Mouse (Mus musculus): ENCODE measurements at regions not wholly inside any gene's neighbourhood (a gene's known extent, or its start where the extent isn't known, plus 50 kb on each side); places are given as distances from the start of the nearest gene placed in this dataset.

DNA sequence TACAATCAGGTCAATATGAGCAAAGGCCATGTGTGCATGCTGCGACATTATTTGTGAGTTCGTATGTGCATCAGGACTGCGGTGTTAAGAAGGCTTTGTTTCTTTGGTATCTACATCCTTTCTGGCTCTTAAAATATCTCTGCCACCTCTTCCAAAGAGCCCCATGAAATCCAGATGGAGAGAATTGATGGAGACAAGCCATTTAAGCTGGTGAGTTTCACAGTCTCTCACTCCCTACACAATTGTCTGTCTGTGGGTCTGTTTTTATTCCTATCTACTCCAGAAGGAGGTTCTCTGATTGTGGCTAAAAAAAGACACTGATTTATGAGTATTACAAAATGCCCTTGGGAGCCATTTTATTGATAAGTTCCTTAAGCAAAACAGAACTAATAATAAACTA, 408.4 kb upstream of the Adgrl3 start:
- H3K9ac ChIP-seq (ENCODE audit: low read depth, low read length), result no peak overlapping the region
- TF ChIP-seq CTCF (IDR thresholded peaks at IDR 0.05; ENCODE audit: low read depth, low read length) (no peak), POLR2A (IDR thresholded peaks at IDR 0.05; ENCODE audit: extremely low read depth, insufficient read depth, low read length) (no peak)
- no peak overlapping the region for H3K27ac ChIP-seq (replicated peaks; ENCODE audit: insufficient read depth, low read depth, low read length)
- 94% methylated on average over 3 of the region's 3 CpGs for WGBS
- no peak for DNase-seq (ENCODE audit: extremely low read depth, low read depth, low spot score)
- no peak overlapping the region for H3K4me3 ChIP-seq (ENCODE audit: insufficient read depth, low read depth, low read length)
- no peaks in the 10 kb centered on the region for H3K36me3 ChIP-seq (ENCODE audit: control insufficient read depth, insufficient read depth, low read length)
- no peaks in the 10 kb centered on the region for H3K27me3 ChIP-seq (ENCODE audit: control insufficient read depth, insufficient read depth, low read length)
- no peaks in the 10 kb centered on the region for H3K4me1 ChIP-seq (ENCODE audit: control insufficient read depth, insufficient read depth, low read length)
- H3K79me2 ChIP-seq (ENCODE audit: control insufficient read depth, insufficient read depth, low read length), result no peaks in the 10 kb centered on the region

DNA sequence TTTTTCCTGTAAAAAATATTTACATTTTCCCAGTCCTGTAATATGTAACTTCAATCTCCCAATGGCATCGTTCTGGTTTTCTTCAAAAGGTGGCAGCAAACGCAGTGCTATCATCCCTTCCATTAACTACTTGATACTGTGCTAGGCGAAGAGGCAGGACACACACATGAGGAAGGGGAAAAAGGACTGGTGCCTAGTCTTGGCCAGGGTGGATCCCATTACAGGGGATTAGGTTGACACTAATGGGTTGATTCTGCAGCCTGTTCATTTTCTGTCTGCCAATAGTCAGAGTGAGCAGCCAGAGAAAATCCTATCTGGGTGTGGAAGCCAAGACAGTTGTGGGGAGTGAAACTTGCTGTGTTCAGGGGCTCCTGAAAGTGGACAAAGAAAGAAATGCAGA, 392.7 kb upstream of the Adgrl3 start:
- WGBS, result 61% methylated on average over 3 of the region's 3 CpGs
- no peak for DNase-seq (ENCODE audit: extremely low read depth, low read depth, low spot score)
- Histone ChIP-seq H3K4me1 (ENCODE audit: control insufficient read depth, insufficient read depth, low read length) (no peaks in the 10 kb centered on the region), H3K36me3 (ENCODE audit: control insufficient read depth, insufficient read depth, low read length) (no peaks in the 10 kb centered on the region), H3K27ac (replicated peaks; ENCODE audit: insufficient read depth, low read depth, low read length) (no peak overlapping the region), H3K79me2 (ENCODE audit: control insufficient read depth, insufficient read depth, low read length) (no peaks in the 10 kb centered on the region), H3K4me3 (ENCODE audit: insufficient read depth, low read depth, low read length) (no peak overlapping the region), H3K9ac (ENCODE audit: low read depth, low read length) (no peak overlapping the region), H3K27me3 (ENCODE audit: control insufficient read depth, insufficient read depth, low read length) (no peaks in the 10 kb centered on the region)
- TF ChIP-seq POLR2A (IDR thresholded peaks at IDR 0.05; ENCODE audit: extremely low read depth, insufficient read depth, low read length), result no peak
- no peak for TF ChIP-seq CTCF (IDR thresholded peaks at IDR 0.05; ENCODE audit: low read depth, low read length)

GRCm38 (mm10) chr5:80659043-80659442, 360.9 kb upstream of the Adgrl3 start:
- Histone ChIP-seq H3K4me1 (ENCODE audit: control insufficient read depth, insufficient read depth, low read length) (no peaks in the 10 kb centered on the region), H3K4me3 (ENCODE audit: insufficient read depth, low read depth, low read length) (no peak overlapping the region), H3K27ac (replicated peaks; ENCODE audit: insufficient read depth, low read depth, low read length) (no peak overlapping the region), H3K27me3 (ENCODE audit: control insufficient read depth, insufficient read depth, low read length) (no peaks in the 10 kb centered on the region), H3K36me3 (ENCODE audit: control insufficient read depth, insufficient read depth, low read length) (no peaks in the 10 kb centered on the region), H3K9ac (ENCODE audit: low read depth, low read length) (no peak overlapping the region), H3K79me2 (ENCODE audit: control insufficient read depth, insufficient read depth, low read length) (no peaks in the 10 kb centered on the region)
- 66% methylated on average over 5 of the region's 5 CpGs for WGBS
- no peak for TF ChIP-seq POLR2A (IDR thresholded peaks at IDR 0.05; ENCODE audit: extremely low read depth, insufficient read depth, low read length)
- no peak for TF ChIP-seq CTCF (IDR thresholded peaks at IDR 0.05; ENCODE audit: low read depth, low read length)
- no peak for DNase-seq (ENCODE audit: extremely low read depth, low read depth, low spot score)

- H3K9ac ChIP-seq (ENCODE audit: low read depth, low read length), result no peak overlapping the region
- no peak for DNase-seq (ENCODE audit: extremely low read depth, low read depth, low spot score)
- no peak overlapping the region for H3K27ac ChIP-seq (replicated peaks; ENCODE audit: insufficient read depth, low read depth, low read length)
- no peak overlapping the region for H3K4me3 ChIP-seq (ENCODE audit: insufficient read depth, low read depth, low read length)
- no peaks in the 10 kb centered on the region for H3K36me3 ChIP-seq (ENCODE audit: control insufficient read depth, insufficient read depth, low read length)
- TF ChIP-seq POLR2A (IDR thresholded peaks at IDR 0.05; ENCODE audit: extremely low read depth, insufficient read depth, low read length), result no peak
- TF ChIP-seq CTCF (IDR thresholded peaks at IDR 0.05; ENCODE audit: low read depth, low read length), result no peak
- 70% methylated on average over 3 of the region's 3 CpGs for WGBS
- no peaks in the 10 kb centered on the region for H3K27me3 ChIP-seq (ENCODE audit: control insufficient read depth, insufficient read depth, low read length)
- H3K4me1 ChIP-seq (ENCODE audit: control insufficient read depth, insufficient read depth, low read length), result no peaks in the 10 kb centered on the region
- H3K79me2 ChIP-seq (ENCODE audit: control insufficient read depth, insufficient read depth, low read length), result no peaks in the 10 kb centered on the region
Observed at GRCm38 (mm10) chr5:80659530-80659929, 360.4 kb upstream of the Adgrl3 start.

DNA sequence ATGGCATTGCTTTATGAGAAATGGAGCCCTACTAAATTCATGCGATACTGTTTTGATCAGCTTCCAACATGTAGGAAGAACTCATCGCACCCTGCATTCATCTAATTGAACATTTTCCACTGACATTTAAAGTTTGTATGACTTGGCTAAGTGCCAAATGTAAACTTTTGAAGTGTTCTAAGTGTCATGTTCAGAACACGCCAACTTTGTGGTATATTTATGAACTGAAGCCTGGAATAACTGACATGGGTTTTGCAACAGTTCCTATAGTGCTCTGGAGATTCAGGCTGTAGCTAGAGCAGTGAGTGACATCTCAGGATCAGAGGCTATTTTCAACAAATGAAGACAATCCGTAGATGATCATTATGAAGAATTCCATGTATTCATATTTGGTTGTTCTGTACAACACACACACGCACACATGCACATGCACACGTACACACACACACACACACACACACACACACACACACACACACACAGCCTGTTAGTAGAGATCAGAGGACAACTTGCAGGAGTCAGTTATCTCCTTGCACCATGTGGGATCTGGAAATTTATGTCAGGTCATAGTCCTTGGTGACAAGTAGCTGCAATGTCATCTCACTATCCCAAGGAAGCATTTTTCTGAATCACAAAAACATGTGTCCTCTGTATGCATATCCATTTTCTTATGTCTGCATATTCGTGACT, 349.5 kb upstream of the Adgrl3 start:
- Histone ChIP-seq H3K9ac (ENCODE audit: low read depth, low read length) (no peak overlapping the region), H3K4me3 (ENCODE audit: insufficient read depth, low read depth, low read length) (no peak overlapping the region), H3K4me1 (ENCODE audit: control insufficient read depth, insufficient read depth, low read length) (no peaks in the 10 kb centered on the region), H3K36me3 (ENCODE audit: control insufficient read depth, insufficient read depth, low read length) (no peaks in the 10 kb centered on the region), H3K27me3 (ENCODE audit: control insufficient read depth, insufficient read depth, low read length) (no peaks in the 10 kb centered on the region), H3K79me2 (ENCODE audit: control insufficient read depth, insufficient read depth, low read length) (no peaks in the 10 kb centered on the region), H3K27ac (replicated peaks; ENCODE audit: insufficient read depth, low read depth, low read length) (no peak overlapping the region)
- TF ChIP-seq POLR2A (IDR thresholded peaks at IDR 0.05; ENCODE audit: extremely low read depth, insufficient read depth, low read length) (no peak), CTCF (IDR thresholded peaks at IDR 0.05; ENCODE audit: low read depth, low read length) (no peak)
- DNase-seq (ENCODE audit: extremely low read depth, low read depth, low spot score), result no peak
- 78% methylated on average over 7 of the region's 7 CpGs for WGBS

- no peak overlapping the region for H3K9ac ChIP-seq (ENCODE audit: low read depth, low read length)
- no peaks in the 10 kb centered on the region for H3K4me1 ChIP-seq (ENCODE audit: control insufficient read depth, insufficient read depth, low read length)
- 61% methylated on average over 2 of the region's 2 CpGs for WGBS
- H3K4me3 ChIP-seq (ENCODE audit: insufficient read depth, low read depth, low read length), result no peak overlapping the region
- H3K36me3 ChIP-seq (ENCODE audit: control insufficient read depth, insufficient read depth, low read length), result no peaks in the 10 kb centered on the region
- no peak overlapping the region for H3K27ac ChIP-seq (replicated peaks; ENCODE audit: insufficient read depth, low read depth, low read length)
- H3K27me3 ChIP-seq (ENCODE audit: control insufficient read depth, insufficient read depth, low read length), result no peaks in the 10 kb centered on the region
- no peak for TF ChIP-seq CTCF (IDR thresholded peaks at IDR 0.05; ENCODE audit: low read depth, low read length)
- no peak for TF ChIP-seq POLR2A (IDR thresholded peaks at IDR 0.05; ENCODE audit: extremely low read depth, insufficient read depth, low read length)
- no peaks in the 10 kb centered on the region for H3K79me2 ChIP-seq (ENCODE audit: control insufficient read depth, insufficient read depth, low read length)
- no peak for DNase-seq (ENCODE audit: extremely low read depth, low read depth, low spot score)
Observed at GRCm38 (mm10) chr5:80683431-80683830, 336.5 kb upstream of the Adgrl3 start.
